Mouse (Mus musculus): ENCODE data around the gene Tmem50b.
A peak's percentile ranks its signal among the peaks of the same experiment; 100 is the strongest.

Gene Tmem50b

GRCm38 (mm10) chr16:91609501-91610245 is 12.1 kb upstream of the Tmem50b start:
- DNase-seq (ENCODE audit: low read depth): no peak

- DNase-seq (ENCODE audit: low read depth): peak; percentile 36
Observed at GRCm38 (mm10) chr16:91606958-91607357, 9.4 kb upstream of the Tmem50b start.

DNA sequence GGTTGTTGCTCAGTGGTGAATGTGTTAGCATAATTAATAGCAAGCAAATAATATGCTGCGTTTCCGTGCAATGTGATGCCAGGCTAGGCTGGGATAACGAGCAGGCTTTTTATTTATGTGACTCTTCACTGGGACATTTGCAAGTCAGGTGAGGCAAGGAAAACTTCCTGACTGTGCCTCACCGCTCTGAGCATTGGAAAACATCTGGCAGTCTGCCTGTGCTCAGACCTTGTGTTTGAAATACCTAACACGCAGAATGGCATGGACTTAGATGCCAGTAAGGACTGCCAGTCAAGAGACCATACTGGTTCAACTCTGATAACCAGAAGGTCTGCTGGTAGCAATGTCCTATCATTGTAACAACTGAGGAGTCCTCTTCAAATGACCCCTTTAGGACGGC is 7.6 kb upstream of the Tmem50b start:
- no peak for DNase-seq (ENCODE audit: low read depth)

GRCm38 (mm10) chr16:91601693-91602092 is 4.1 kb upstream of the Tmem50b start:
- no peak for DNase-seq (ENCODE audit: low read depth)

DNA sequence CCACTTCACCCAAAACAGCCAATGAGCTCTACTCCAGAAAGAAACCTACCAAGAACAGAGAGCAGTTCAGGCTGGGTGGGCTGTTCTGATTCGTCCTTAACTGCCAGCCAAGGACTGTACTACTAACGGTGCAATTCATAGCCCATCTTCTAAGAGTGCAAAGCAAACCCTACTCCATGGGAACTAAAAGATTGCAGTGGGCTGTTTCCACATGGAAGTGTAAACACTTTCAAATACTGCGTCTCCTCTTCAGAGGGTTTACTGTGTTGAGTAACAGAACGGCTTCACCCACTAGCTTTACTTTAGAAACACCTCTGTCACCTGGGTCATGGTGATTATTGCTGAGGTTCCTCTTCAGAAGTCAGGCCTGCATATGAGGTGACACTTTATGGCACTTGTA is 3.5 kb upstream of the Tmem50b start:
- no peak for DNase-seq (ENCODE audit: low read depth)

DNA sequence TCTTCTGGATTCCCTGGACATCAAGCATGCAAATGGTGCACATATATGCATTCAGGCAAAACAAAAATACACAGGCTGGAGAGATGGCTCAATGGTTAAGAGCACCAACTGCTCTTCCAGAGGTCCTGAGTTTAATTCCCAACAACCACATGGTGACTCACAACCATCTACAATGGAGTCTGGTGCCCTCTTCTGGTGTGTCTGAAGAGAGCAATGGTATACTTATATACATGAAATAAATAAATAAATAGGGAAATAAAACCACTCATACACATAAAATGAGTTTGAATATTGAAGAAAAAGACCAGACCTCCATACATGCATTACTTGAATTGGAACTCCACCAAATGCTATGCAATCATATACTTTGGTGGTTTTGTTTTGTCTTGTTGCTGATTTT is 1.6 kb upstream of the Tmem50b start:
- DNase-seq (ENCODE audit: low read depth): no peak

GRCm38 (mm10) chr16:91596779-91597671 is 575 bp downstream of the Tmem50b start:
- DNase-seq (ENCODE audit: low read depth): no peak

DNA sequence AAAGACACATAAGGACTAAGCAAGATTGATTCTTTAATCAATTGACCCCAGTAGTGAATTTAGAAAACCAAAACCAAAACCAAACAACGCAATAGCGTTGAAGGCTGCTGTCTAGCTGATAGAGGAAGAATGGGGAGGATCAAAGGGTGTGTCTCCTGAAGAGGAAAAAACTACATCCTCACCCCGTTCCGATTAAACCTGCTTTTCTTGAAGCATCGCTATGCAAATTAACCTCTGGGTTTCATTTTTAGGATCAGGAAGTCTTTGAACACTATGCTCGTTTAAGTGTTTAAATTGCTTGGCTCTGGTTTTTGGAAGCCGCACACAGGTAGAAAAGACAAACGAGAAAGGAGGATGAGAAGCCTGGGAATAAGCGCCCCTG is 1.2 kb downstream of the Tmem50b start:
- DNase-seq (ENCODE audit: low read depth): no peak

DNA sequence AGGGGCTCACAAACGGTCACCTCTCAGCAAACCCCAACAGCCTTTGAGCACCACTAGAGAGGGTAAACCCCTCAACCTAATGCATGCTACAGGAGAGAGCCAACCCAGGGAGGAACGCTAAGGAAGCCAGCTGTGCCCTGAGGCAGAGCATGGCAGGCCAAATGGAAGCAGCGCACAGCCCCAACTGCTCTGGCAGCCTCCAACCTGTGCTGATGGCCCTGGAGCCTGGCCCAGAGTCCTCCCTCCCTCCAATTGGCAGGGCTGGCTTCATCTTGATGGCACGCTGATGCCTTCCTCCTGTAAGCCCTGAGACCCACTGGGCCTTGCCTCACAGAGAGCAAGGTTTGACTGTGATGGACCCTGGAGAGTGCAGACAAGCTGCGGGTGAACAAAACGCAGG is 2.5 kb downstream of the Tmem50b start:
- DNase-seq (ENCODE audit: low read depth): no peak

DNA sequence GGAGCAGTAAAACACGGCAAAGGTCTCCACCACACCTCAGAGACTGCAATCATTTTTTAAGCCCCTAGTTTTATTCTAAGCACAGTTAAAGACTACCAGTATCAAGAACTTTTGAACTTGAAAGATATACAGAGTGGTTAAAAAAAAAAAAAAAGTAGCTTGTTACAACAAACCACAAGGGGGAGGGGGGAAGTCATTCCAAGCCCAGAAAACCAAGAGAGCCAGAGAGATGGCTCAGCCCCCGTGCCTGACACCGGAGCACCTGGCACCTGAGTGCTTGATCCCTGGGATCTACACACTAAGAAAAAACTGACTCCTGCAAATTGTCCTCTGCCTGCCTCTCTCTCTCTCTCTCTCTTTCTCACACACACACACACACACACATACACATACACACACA is 4.3 kb downstream of the Tmem50b start:
- no peak for DNase-seq (ENCODE audit: low read depth)

DNA sequence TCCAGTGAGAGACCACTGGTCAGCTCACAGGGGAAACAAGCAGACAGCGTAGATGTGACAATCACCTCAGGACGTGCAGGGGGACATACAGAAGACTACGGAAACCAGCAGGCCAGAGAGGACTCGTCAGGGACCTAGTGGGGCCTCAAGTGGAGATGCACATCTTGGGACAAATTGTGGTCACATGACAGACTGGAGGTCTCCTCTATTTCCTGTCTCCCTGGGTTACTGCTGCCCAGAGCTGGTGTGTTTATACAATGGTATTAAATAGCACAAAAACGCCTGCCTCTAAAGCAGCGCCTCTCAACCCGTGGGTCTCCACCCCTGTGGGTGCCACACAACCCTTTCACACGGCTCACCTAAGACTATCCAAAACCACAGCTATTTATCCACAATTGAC is 5.4 kb downstream of the Tmem50b start:
- no peak for DNase-seq (ENCODE audit: low read depth)

DNA sequence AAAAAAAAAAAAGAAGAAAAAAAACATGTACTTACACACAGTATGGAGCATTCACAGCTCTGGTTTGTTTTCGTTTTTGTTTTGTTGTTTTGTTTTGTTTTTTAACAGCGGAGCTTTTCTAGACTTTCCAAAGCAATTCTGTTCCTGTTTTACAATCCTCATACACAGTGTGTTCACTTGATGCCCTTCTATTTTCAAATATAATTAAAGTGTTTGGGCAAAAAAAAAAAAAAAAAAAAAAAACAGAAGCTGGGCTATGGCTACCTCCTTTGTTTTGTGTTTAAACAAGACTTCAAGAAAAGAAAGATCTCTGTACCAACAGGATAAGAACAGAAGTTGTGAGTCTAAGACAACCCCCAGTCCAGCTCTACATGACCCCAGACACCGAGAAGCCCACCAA is 8.9 kb downstream of the Tmem50b start:
- DNase-seq (ENCODE audit: low read depth): no peak

- DNase-seq (ENCODE audit: low read depth): no peak
Observed at GRCm38 (mm10) chr16:91587730-91588453, 9.7 kb downstream of the Tmem50b start.

DNA sequence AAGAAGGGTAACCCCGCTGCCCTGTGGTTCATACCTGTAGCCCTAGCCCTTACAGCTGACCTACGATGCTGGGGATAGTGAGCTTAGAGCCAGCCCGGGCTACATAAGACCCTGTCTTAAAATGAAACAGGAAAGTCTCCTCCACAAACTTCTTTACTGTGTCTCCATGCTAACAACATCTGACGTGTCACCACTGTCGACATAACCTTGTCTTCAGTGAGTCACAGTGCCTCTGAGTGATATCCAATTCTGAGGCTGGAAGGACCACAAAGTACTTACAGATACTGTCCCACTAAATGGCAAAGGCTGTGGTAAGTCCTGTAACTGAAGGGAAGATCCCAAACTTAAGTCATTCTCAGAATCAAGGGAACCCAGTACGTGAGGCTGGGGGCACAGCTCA is 11.4 kb downstream of the Tmem50b start:
- no peak for DNase-seq (ENCODE audit: low read depth)

DNA sequence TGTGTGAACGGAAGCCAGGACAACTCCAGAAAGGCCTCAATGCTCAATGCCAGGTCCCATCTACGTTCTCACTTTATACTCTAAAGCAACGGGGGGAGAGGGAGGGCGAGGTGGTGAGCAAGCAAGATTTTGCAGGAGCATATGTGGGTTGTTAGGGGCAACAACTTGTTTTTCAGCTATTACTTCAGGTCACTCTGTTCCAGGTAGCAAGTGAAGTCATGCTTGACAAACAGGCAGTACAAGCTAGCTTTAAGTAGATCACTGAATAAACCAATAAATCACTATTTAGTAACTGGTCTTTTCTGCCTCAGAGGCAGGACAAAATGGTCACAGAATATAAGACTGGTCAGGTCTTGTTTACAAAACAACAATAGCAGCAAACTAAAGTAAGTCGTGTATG is 12.0 kb downstream of the Tmem50b start:
- no peak for DNase-seq (ENCODE audit: low read depth)

DNA sequence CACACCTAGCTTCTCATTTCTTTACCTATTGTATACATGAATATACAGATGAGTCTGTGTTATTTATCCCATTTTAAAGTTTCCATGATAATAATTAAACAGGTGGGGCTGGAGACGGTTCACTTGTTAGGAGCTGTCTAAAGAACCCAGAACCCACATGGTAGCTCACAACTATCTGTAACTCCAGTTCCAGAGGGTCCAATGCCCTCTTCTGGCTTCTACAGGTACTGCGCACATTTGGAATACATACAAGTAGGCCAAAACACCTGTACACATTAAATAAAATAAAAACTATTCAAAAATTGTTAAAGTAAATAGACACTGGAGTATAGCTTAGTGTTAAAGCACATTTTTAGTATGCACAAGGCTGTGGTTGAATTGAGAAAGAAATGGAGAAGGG is 15.3 kb downstream of the Tmem50b start:
- peak; percentile 56 for DNase-seq (ENCODE audit: low read depth)

DNA sequence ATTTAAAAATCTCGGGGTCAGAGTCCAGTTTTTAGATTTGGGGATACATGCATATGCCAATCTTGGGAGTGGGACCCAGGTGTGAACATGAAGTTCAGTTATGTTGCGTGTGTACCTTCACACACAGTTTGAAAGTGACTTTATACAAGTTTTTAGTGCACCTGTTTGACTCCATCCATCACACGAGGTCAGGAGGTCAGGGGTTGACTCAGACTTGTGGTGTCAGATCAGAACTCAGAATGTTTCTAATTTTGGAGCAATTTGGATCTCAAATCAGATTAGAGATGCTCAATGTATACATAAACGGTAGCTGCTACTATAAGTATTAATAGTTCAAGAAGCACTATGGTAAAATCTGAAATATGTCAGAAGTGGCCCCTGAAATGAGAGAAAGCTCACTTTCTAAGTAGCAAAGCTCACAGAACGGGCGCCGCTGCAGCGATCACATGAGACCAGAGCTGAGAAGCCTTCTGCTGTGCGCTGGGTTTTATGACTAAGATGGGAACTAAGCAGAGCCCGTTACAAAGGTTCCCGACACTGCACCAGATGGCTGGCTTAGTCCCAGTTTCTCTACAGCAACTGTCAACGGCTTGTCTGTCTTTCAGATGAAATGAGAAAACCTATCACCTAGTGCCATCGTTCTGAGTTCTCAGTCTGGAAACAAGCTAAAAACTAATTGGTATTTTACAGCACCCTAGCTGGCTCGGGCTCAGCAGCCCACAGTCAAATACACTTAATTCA is 18.4 kb downstream of the Tmem50b start:
- no peak for DNase-seq (ENCODE audit: low read depth)

GRCm38 (mm10) chr16:91575151-91575550 is 22.4 kb downstream of the Tmem50b start:
- no peak for DNase-seq (ENCODE audit: low read depth)

GRCm38 (mm10) chr16:91571105-91571504 is 26.5 kb downstream of the Tmem50b start:
- DNase-seq (ENCODE audit: low read depth): no peak

DNA sequence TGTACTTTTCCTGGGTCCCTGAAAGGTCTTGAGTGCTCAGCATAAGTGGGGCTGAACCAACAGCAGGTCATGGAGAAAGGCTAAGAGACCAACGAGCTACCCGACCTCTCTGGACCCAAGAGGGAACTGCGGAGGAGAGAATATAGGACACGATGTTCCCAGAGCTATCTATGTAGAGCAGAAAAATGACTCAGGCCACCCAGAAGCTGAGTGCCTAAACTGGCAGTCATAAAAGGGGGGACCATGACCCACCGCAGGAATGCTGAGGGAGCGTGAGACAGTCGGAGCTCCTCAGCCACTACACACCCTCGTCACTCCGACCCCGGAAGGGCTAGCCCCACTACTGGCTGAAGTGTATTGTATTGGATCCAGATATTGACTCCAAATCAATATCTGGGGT is 28.6 kb downstream of the Tmem50b start:
- no peak for DNase-seq (ENCODE audit: low read depth)

GRCm38 (mm10) chr16:91566002-91566401 is 31.6 kb downstream of the Tmem50b start:
- no peak for DNase-seq (ENCODE audit: low read depth)
